ENCODE assay signal across 17 mouse cellular contexts in genomic region chr8:80002313-80002712, GRCm38 (mm10).
"Had no signal": no experiment of that assay in that cellular context is flagged by ENCODE, and none has a peak within 500 bp of the region (broad histone marks: within the 10 kb centered on the region; RNA-seq: fewer than 3 reads in every experiment).

No protein-coding gene starts in this region.

- H3K36me3 ChIP-seq: neural tube, embryonic 12.5 days; neural tube, embryonic 13.5 days; neural tube, embryonic 15.5 days; stomach, embryonic 15.5 days had no signal

- DNase-seq: retina, postnatal 1 day; right cerebral cortex, adult 18-20 months; right cerebral cortex, postnatal 14 days; right cerebral cortex, postnatal 25 days; right cerebral cortex, postnatal 4 days; spleen, adult 18-20 months; thymus, adult 18-20 months; thymus, adult 2 months; thymus, postnatal 14 days; thymus, postnatal 25 days; thymus, postnatal 36 days; thymus, postnatal 4 days had no signal

- H3K27ac ChIP-seq: neural tube, embryonic 12.5 days; neural tube, embryonic 13.5 days; neural tube, embryonic 15.5 days; stomach, embryonic 15.5 days; stomach, postnatal 0 days had no signal

- H3K4me1 ChIP-seq: neural tube, embryonic 12.5 days; neural tube, embryonic 13.5 days; neural tube, embryonic 15.5 days; stomach, embryonic 15.5 days had no signal

- H3K9me3 ChIP-seq: neural tube, embryonic 12.5 days; neural tube, embryonic 13.5 days; neural tube, embryonic 15.5 days; stomach, embryonic 15.5 days had no signal

- H3K27me3 ChIP-seq: neural tube, embryonic 12.5 days; neural tube, embryonic 13.5 days; neural tube, embryonic 15.5 days; stomach, embryonic 15.5 days had no signal

- H3K4me2 ChIP-seq: neural tube, embryonic 12.5 days; neural tube, embryonic 13.5 days; neural tube, embryonic 15.5 days; stomach, embryonic 15.5 days had no signal

- H3K4me3 ChIP-seq: neural tube, embryonic 12.5 days; neural tube, embryonic 13.5 days; neural tube, embryonic 15.5 days; stomach, embryonic 15.5 days had no signal

- H3K9ac ChIP-seq: neural tube, embryonic 12.5 days; neural tube, embryonic 13.5 days; neural tube, embryonic 15.5 days; stomach, embryonic 15.5 days had no signal
